Mouse (Mus musculus): ENCODE results near the gene Gatb. TPM values are rescaled to one million over a fixed set of nuclear protein-coding genes. Genes with fewer than 3 reads are reported as not detected.

Gene Gatb
- polyA plus RNA-seq, 1 experiment from 2014 or later = 32.1 TPM

DNA sequence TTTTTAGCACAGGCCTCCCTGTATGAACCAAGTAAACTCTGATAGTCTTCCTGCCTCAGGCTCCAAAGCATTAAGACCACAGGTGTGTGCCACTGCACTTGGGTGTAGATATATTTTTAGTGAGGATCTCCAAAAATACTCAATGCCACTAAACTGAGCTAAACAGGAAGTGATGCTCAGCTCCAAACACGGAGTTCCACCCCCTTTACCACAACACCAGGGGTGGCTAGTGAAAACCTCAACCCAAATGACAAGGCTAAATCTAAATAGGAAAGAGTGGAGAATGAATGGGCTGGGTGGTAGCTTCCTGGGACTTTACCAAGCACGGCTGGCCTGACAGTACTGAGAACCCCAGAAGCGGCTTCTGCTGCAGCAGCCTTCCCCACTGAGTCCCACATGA, 119.1 kb downstream of the Gatb start:
- H3K4me3 ChIP-seq (replicated peaks) = no peak overlapping the region
- no peaks in the 10 kb centered on the region for H3K36me3 ChIP-seq
- H3K4me2 ChIP-seq (replicated peaks) = no peak overlapping the region
- no peaks in the 10 kb centered on the region for H3K4me1 ChIP-seq (replicated peaks)
- no peak for ATAC-seq
- no peak overlapping the region for H3K9ac ChIP-seq
- no peaks in the 10 kb centered on the region for H3K9me3 ChIP-seq
- no peaks in the 10 kb centered on the region for H3K27me3 ChIP-seq (replicated peaks)
- WGBS = 48% methylated on average over 3 of the region's 3 CpGs
- no peak overlapping the region for H3K27ac ChIP-seq

DNA sequence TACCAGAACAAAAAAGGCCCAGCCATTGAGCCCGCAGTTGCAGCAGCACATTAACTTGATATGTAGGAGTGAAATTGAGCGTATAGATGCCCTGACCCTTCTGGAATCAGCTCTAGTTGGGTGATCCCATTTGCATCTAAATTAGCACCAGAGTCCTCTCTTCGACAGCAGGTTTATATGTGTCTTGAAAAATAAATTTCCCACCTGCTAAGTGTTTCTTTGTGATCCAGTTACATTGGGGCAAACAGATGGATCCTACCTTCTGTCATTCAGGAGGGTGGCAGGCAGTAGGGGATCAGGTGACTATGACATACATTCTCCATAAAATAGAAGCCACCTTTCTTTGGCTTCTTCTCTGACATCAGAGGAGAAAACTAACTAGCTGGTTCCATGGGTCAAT, 121.1 kb downstream of the Gatb start:
- Histone ChIP-seq H3K9ac (no peak overlapping the region), H3K27me3 (replicated peaks) (no peaks in the 10 kb centered on the region), H3K4me1 (replicated peaks) (no peaks in the 10 kb centered on the region), H3K4me2 (replicated peaks) (no peak overlapping the region), H3K9me3 (no peaks in the 10 kb centered on the region), H3K4me3 (replicated peaks) (no peak overlapping the region), H3K36me3 (no peaks in the 10 kb centered on the region), H3K27ac (no peak overlapping the region)
- WGBS = 87% methylated on average over 3 of the region's 3 CpGs
- no peak for ATAC-seq

DNA sequence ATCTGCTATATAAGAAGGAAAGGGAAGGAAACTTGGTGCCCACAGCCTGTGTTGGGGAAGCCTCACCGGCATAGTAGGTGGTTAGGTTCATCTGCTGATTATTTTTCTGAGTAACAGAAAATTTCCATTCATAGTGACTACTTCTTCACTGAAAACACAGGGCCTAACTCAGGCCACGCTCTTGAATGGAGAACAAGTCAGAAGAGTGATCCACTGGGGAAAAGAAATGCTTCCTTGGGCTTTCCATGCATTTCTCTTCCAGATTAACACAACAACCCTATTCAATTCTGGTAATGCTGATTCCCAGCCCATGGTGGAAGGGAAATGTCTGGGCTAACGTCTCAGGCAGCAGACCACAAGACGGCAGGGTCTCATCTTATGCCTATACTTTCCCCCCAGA, 124.6 kb downstream of the Gatb start:
- Histone ChIP-seq H3K27me3 (replicated peaks) (no peaks in the 10 kb centered on the region), H3K27ac (no peak overlapping the region), H3K9me3 (no peaks in the 10 kb centered on the region), H3K4me2 (replicated peaks) (no peak overlapping the region), H3K36me3 (no peaks in the 10 kb centered on the region), H3K4me3 (replicated peaks) (no peak overlapping the region), H3K4me1 (replicated peaks) (no peaks in the 10 kb centered on the region), H3K9ac (no peak overlapping the region)
- no peak for ATAC-seq
- WGBS = 82% methylated on average over 4 of the region's 4 CpGs

DNA sequence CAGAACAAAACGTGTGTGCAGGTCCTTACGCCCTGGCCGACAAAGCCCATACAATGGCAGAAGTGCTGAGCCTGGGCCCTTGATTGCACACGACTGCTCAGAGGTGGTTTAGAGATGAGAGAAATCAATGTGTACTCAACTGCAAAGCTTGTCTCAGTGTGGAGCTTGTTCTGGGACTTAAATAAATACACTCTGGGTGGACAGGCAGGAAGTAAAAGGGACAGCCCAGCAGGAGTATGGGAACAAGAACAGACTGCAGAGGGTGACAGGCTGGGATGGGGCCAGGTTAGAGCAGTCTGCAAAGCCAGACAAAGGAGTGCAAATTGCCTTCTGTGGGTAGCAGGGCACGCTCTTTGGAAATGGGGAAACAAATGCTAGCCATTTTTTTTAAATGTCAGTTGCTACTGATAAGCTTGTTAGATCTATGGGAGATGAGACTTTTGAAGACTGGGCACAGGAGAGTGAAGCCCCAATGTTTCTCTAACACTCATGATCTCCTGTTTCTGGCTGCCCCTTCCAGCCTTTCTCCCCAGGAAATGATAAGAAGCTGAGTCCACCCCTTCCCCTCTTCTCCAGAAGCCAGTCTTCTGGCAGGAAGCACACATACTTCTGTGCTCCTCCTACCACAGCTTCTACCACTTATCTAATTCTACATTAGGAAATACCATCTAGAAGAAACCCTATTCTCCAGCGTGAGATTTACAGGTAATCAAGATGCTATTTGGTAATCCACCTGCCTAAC, 129.4 kb downstream of the Gatb start:
- H3K4me1 ChIP-seq (replicated peaks) = no peaks in the 10 kb centered on the region
- H3K27me3 ChIP-seq (replicated peaks) = no peaks in the 10 kb centered on the region
- no peak overlapping the region for H3K4me2 ChIP-seq (replicated peaks)
- no peak overlapping the region for H3K27ac ChIP-seq
- H3K4me3 ChIP-seq (replicated peaks) = no peak overlapping the region
- H3K36me3 ChIP-seq = no peaks in the 10 kb centered on the region
- 50% methylated on average over 6 of the region's 6 CpGs for WGBS
- no peaks in the 10 kb centered on the region for H3K9me3 ChIP-seq
- no peak overlapping the region for H3K9ac ChIP-seq
- ATAC-seq = peak; percentile 65

Other genes starting within 250 kb of the Gatb start
- gene Fam160a1, start 243.2 kb downstream of the Gatb start, polyA plus RNA-seq (2015; fragmentation: Nextera tagmentation; extraction: Ambion mirVana) = 3.1 and 3.3 TPM in 2 replicates